Mouse (Mus musculus) heart, embryonic 13.5 days (tissue): Measurements from ENCODE around the gene Cst10. TPM values are rescaled to one million over a fixed set of nuclear protein-coding genes. Genes with fewer than 3 reads are reported as not detected.

Experiments used
- ATAC-seq: fragments of 200-750 bp; cut with Nextera tagmentation; 2 replicates; pipeline ENCODE4 v1.8.0; 2017; ENCODE audit warnings: moderate TSS enrichment; ENCODE audit not compliant: insufficient number of reproducible peaks, low FRiP score, low TSS enrichment; ENCODE audit errors: extremely low read depth
- H3K27ac ChIP-seq: fragments of 300-500 bp; sonication (generic); replicated peaks from 2 replicates; pipeline ENCODE4 v1.5.1; 2015; ENCODE audit warnings: moderate library complexity, mild to moderate bottlenecking, inconsistent platforms
- H3K27me3 ChIP-seq: fragments of 300-500 bp; sonication (generic); replicated peaks from 2 replicates; pipeline ENCODE4 v1.6.1; 2015; ENCODE audit warnings: mild to moderate bottlenecking, inconsistent platforms
- H3K36me3 ChIP-seq: fragments of 300-500 bp; sonication (generic); 2 replicates; pipeline ENCODE4 v1.6.1; 2015; ENCODE audit warnings: mild to moderate bottlenecking, inconsistent platforms
- H3K4me1 ChIP-seq: fragments of 300-500 bp; sonication (generic); 2 replicates; pipeline ENCODE4 v1.6.1; 2015; ENCODE audit warnings: inconsistent platforms
- H3K4me2 ChIP-seq: fragments of 300-500 bp; sonication (generic); 2 replicates; pipeline ENCODE4 v1.6.1; 2015; ENCODE audit warnings: inconsistent platforms, mild to moderate bottlenecking, moderate library complexity
- H3K4me3 ChIP-seq: fragments of 300-500 bp; sonication (generic); 2 replicates; pipeline ENCODE4 v1.5.1; 2015; ENCODE audit warnings: moderate library complexity, mild to moderate bottlenecking, inconsistent platforms
- H3K9ac ChIP-seq: fragments of 300-500 bp; sonication (generic); 2 replicates; pipeline ENCODE4 v1.6.1; 2015; ENCODE audit warnings: inconsistent platforms, mild to moderate bottlenecking, moderate library complexity
- H3K9me3 ChIP-seq: fragments of 300-500 bp; sonication (generic); 2 replicates; pipeline ENCODE4 v1.6.1; 2016; ENCODE audit warnings: inconsistent platforms
- WGBS: fragments of 180-500 bp; shearing (Covaris S2); methylation state at CpG from one replicate; pipeline ENCODE4 v1.1.7; 2015; ENCODE audit warnings: mixed read lengths; 5-methylcytosine and 5-hydroxymethylcytosine counted together
- polyA plus RNA-seq: library from polyadenylated mRNA; unstranded; fragments of >200 nt; fragmentation: Nextera tagmentation; extraction: Ambion mirVana; gene quantifications from 2 replicates; pipeline ENCODE4 v1.2.1, GENCODE M21; 2015

Gene Cst10
- polyA plus RNA-seq: not detected in 2 replicates

- no peaks in the 10 kb centered on the region for H3K9me3 ChIP-seq
- no peaks in the 10 kb centered on the region for H3K36me3 ChIP-seq
- no peaks in the 10 kb centered on the region for H3K27me3 ChIP-seq
- no peak for ATAC-seq
- H3K27ac ChIP-seq: no peak within 1 kb of the TSS
- H3K9ac ChIP-seq: no peak within 1 kb of the TSS
- WGBS: 63% methylated on average over 1 of the region's 1 CpGs
- H3K4me1 ChIP-seq: no peaks in the 10 kb centered on the region
- no peak within 1 kb of the TSS for H3K4me3 ChIP-seq
- H3K4me2 ChIP-seq: no peak within 1 kb of the TSS
Measured at GRCm38 (mm10) chr2:149404757-149405156, at the start of gene Cst10. Cst10 (plus strand) TSS chr2:149405057.

- H3K27me3 ChIP-seq: no peaks in the 10 kb centered on the region
- H3K4me2 ChIP-seq: no peak overlapping the region
- no peaks in the 10 kb centered on the region for H3K36me3 ChIP-seq
- peaks cover 3% of the 10 kb centered on the region; the same call in 1 of the 2 replicates for H3K9me3 ChIP-seq
- no peak overlapping the region for H3K9ac ChIP-seq
- 45% methylated on average over 3 of the region's 3 CpGs for WGBS
- H3K27ac ChIP-seq: no peak overlapping the region
- no peaks in the 10 kb centered on the region for H3K4me1 ChIP-seq
- ATAC-seq: no peak
- no peak overlapping the region for H3K4me3 ChIP-seq
Measured at GRCm38 (mm10) chr2:149392951-149393350, 11.9 kb upstream of the Cst10 start.

GRCm38 (mm10) chr2:149422564-149422963, 17.7 kb downstream of the Cst10 start:
- H3K9ac ChIP-seq: no peak overlapping the region
- no peak overlapping the region for H3K27ac ChIP-seq
- no peak for ATAC-seq
- H3K36me3 ChIP-seq: no peaks in the 10 kb centered on the region
- WGBS: 21% methylated on average over 3 of the region's 4 CpGs
- no peak overlapping the region for H3K4me3 ChIP-seq
- H3K4me2 ChIP-seq: no peak overlapping the region
- H3K27me3 ChIP-seq: no peaks in the 10 kb centered on the region
- H3K4me1 ChIP-seq: no peaks in the 10 kb centered on the region
- no peaks in the 10 kb centered on the region for H3K9me3 ChIP-seq
